Mouse (Mus musculus): Measurements from ENCODE around the gene Clptm1.

Clptm1 gene

DNA sequence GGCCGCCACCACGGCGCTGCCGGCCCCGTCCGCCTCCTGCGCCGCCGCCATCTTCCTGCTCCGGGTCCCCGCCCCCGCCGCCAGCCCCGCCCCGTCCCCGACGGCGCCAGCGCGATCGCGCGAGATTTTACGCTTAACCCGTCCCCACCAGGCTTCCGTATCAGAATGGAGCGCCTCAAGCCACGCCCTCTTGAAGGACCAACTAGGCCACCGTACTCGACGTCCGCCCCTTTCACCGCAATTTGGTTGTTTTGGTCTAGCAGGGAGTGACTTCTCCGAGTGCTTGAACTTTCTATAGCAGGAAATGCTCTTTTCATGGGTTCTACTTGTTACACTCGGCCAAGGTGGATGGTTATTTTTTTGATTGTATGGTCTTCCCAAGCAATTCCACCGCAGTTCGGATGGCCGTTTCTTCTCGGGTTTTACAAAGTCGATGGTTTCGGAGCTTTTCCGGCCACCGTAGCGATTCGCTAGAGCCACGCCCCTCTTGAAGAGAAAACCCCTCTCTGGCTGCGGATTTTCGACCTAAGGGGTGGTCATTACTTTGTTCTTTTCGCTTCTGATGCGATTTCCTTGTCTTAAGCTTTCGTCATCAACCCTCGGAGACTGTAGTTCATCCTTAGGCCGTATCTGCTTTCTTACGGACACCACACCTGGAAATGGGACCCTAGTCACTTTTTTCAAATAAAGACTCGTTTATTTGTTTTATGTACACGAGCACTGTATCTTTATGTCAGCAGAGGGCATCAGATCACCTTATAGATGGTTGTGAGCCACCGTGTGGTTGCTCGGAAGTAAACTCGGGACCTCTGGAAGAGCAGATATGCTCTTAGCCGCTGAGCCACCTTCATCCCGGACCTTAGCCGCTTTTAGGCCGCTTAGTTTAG is at the start of gene Clptm1:
Gene Clptm1 (minus strand): TSS at position 79 of the 887 bp plus-strand sequence.
- DNase-seq (ENCODE audit: low read depth) = peak; percentile 96

DNA sequence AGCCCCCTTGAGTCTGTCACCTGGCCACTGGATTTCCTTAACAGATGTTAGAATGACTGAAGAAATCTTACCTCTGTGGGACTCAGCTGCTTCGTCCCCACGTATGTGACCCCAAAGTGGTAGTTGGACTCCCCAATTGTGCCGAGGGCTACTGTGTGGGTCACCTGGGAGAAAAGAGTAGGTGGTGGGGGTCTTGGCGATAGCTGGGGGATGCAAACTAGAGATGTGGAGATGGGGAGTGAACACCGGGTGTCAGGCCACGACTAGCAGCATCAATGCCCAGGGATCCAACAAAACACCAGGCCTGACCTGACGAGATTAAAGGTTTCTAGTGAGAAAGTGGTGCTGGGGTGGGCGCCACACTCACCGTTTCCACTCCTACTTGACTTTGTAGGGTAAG is 48.8 kb upstream of the Clptm1 start:
- DNase-seq (ENCODE audit: low read depth) = no peak

DNA sequence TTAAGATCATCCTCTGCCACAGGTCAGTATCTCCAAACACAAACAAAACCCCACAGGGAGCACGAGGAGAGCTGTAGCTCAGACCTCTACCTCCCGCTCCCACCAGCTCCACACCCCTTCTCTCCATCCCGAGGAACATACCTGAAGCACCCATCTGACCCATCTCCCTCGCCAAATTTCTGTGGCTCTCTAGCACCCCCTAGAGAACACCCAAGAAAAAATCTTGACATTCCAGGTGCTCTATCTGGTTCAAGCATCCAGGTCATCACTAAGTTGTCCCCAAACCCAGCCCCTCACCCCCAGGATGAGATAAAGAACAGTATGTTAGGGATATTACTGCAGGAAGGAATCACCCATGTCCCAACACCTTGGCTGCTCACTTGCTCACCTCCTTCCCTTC is 48.4 kb upstream of the Clptm1 start:
- no peak for DNase-seq (ENCODE audit: low read depth)

DNA sequence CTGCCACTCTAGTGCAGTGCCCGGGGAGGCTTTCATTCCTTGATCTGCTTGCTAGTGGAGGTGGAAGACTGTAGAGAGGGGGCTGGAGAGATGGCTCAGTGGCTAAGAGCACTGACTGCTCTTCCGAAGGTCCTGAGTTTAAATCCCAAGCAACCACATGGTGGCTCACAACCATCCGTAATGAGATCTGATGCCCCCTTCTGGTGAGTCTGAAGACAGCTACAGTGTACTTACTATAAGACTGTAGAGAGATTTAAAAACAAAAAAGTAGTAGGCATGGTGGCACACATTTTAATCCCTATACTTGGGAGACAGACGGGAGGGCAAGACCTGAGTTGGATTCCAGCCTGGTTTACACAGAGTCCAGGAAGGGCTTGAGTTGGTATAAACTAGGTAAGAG is 47.6 kb upstream of the Clptm1 start:
- no peak for DNase-seq (ENCODE audit: low read depth)

DNA sequence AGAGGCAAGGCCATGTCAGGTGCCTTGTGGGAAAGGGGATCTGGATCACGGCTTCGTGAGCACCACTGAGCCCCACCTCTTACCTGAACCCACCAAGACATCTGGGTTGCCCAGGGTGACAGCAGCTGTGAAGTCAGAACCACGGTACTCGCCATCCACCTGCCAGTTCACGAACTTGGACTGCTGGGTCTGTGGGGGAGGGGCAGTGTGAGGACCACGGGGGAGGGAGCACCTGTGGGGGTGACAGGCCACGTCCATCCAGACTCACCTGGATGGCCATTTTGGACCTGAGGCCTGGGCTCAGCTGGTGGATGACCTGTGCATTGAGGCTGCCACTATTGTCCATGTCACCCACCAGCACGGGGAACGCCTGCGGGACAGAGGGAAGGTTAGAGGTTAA is 45.8 kb upstream of the Clptm1 start:
- DNase-seq (ENCODE audit: low read depth) = no peak

DNA sequence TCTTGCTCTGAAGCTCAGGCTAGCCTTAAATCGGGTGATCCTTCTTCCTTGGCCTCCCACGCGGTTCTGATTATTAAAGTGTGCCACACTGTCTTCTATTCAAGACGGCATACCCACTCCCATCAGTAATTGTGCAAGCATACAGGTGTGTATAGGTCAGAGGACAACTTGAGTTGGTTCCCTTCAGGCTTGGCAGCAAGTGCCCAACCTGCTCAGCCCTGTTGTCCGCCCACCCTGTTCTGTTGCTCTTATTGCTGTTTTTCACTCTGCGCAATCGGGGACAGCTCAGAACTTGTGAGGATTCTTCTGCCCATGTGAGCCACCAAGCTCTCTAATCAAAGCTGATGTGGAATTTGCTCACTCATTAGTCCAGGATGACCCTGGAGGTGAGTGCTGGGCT is 40.4 kb upstream of the Clptm1 start:
- no peak for DNase-seq (ENCODE audit: low read depth)

DNA sequence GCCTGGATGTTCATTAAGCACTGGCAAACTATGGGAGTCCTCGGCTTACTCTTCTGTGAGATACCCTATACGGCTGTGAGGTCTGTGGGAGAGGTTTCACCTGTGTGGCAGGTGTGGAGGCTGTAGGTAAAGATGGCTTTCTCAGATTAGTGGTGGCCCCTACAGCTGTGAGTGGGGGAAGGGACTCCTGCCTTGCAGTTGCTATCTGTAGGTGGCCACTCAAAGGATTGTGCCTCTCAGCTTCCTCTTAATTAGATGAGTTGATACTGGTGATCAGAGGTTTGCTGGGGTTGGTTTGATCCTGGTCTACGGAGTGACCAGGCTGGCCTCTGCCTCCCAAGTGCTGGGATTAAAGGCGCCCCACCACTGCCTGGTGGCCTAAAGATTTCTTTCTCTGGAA is 39.6 kb upstream of the Clptm1 start:
- no peak for DNase-seq (ENCODE audit: low read depth)

DNA sequence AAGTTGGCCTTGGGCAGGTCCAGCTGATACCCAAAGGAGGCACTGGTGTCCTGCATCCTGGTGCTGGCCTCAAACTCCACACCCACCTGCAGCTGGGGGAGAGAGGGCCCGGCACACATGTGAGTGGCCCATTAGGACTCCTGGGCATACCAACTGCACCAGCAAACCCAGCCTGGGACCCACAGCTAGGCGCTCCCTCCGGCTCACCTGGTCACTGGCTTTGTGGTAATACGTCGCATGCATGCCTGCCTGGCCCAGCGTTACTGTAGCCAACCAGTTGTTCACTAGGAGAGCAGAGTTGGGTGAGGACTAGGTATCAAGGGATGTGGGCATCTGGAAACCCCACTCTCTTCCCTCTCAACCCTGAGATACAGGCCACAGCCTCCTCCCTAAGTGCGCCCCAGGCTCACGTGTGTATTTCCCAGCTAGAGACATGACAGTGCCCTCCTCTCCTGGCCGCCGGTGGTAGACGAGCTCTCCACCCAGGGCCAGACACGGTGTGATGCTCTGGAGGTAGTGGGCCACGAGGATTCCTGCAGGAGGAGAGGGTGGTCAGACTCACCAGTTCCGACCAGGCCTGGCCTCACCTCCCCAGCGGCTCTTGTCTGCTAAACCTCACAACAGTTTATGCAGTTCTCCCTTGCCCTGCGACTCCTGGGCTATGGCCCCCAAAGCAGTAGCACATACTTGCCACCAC is 38.2 kb upstream of the Clptm1 start:
- DNase-seq (ENCODE audit: low read depth) = no peak

DNA sequence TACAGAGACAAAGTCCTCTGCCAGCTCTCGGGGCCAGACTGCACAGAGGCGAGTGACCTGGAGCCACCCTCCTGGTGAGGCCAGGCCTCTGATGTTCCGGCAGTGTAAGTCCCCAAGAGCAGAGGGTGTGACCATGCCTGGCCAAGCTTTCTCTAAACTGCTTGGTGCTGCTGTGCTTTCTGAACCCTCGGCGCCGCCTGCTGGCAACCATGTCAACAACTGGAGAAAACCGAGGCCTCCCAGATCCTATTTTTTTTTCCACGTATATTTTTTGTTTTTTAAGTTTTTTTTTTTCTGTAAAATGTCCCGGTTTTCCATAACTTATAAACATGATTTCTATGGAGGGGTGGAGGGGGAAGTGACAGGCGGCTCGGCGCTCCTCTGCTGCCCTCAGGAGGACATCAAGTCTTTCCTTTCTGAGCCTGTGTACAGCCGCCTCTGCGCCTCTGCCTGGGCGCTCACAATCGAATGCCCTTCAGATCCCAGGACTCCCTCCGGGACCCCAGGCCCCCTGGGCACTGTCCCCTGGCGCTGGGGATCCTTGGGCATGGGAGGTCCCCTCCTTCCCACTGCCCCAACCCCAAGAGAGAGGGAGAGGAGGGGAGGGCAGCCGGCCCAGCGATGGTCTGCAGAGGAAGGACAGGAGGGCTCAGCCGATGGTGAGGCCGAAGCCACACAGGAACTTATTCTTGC is 36.4 kb upstream of the Clptm1 start:
- no peak for DNase-seq (ENCODE audit: low read depth)

DNA sequence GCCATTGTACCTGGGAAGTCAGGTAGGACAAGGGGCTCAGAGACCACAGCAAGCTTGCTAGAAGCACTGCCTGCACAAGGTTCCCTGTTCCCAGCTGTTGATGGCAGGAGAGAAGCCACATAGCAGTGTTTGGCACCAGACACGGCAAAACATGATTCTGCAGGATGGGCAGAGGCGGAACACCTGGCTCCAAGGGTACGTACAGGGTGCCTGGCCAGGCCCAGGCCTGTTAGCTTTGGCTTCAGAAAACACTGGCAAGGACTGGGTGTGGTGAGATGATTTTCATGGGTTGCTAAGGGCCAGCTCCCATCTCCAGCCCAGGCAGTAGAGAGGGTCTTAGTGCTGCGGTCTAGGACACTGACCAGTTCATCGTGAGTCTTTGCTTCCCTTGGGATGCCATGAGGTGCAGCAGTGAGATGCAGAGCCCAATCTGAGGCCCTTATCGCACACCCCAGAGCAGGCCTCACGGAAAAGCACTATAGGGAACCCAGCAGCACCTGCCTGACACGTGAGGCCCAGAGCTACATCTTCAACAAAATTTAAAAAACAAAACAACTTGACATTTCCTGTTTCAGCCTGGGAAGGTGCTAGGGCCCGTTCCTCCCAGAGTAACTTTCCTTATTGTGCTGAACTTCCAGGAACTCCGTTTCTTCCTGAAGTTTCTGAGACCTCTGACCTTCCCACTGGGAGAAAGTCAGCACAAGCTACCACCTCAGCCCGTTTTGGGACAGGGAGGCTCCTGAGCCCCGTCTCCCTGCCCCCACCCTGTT is 35.7 kb upstream of the Clptm1 start:
- DNase-seq (ENCODE audit: low read depth) = no peak

DNA sequence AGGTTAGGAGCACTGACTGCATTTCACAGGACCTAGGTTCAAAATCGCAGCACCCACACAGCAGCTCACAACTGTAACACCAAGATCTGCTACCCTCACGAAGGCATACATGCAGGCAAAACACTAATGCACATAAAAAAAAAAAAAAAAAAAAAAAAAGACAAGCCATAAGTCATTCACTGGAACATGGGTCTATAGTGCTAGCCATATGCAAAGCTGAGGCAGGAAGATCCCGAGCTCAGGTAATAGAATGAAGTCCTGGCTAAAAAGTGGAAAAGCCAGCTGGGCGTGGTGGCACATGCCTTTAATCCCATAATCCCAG is 35.0 kb upstream of the Clptm1 start:
- DNase-seq (ENCODE audit: low read depth) = no peak

DNA sequence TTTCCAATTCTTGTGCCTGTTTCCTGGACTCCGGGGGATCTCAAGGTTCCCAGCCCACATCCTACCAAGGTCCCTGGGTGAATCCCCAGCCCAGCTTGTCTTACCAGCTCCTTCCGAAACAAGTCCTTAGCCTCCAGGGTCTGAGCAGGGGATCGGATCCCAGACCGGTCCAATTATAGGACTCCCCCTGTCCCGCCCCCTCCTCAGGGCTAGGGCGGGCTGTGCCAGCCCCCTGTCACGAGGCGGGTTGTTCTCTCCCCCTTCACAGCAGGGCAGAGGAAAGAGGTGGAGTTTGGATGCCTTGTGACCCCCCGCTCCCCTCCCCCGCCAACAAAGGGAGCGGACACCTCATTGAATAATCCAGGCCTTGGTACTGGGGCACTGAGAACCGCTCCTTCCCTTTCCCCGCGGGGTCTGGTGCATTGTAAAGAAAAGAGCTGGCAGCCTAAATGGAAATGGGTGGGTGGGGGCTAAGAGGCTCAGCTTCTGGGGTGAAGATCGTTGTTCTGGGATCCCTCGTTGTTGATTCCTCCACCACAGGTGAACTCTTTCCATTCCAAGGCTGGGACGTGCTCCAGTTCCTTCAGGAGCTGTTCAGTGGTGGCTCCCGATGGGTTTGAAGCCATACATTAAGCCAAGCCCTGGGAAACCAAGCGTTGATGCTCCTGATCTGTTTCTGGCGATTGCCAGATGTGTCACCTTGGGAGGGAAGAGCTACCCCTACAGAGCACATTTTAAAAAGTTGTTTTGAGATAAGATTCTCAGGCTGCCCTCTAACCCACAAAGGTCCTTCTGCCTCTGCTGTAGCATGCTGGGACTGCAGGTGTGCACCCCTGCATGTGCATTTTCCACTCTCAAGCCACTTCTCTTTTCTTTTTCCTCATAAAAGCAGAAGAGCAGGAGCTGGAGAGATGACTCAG is 34.3 kb upstream of the Clptm1 start, which contains the start of gene Apoe:
Gene Apoe (minus strand): TSS at position 282 of the 920 bp plus-strand sequence.
- no peak for DNase-seq (ENCODE audit: low read depth)

DNA sequence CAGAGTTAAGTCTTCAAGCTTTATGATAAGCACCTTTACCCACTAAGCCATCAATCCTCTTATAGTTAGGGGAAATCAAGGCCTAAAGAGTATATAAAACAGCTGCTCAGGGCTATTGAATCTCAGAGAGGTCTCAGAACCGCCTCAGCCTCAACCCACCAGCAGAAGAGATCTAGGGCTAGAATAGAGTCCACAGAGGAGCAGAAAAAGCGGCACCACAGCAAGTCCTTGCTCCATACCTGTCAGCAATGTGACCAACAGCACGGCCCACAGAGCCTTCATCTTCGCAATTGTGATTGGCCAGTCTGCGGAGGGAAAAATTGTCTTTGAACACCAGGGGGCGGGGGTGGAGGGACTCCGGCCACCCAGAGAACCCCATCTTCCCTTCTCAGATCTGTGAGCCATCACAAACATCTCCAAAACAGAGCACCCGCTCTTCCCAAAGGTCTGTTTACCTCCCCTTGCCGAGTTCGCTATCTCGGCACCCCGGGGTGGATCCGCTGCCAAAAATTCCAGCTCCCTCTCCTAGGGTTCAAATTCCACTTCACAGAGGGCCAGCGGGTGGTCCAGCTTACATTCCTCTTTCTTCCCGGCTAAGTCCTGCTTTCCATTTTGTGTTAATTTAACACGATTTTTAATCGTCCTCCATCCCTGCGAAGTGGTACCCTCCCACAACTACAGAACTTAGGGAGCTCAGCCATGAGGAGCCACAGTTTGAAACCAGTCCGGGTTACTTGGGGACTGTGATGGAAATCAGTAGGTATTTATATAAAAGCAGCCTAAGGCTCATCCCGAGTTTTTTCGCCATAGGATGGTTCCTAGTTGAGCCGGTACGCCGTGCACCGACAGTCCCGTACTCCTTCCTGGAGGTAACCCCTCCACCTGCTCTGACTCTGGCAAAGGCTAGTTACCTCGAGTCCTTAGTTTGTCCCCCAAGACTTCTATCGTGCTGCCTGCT is 33.4 kb upstream of the Clptm1 start:
- no peak for DNase-seq (ENCODE audit: low read depth)

DNA sequence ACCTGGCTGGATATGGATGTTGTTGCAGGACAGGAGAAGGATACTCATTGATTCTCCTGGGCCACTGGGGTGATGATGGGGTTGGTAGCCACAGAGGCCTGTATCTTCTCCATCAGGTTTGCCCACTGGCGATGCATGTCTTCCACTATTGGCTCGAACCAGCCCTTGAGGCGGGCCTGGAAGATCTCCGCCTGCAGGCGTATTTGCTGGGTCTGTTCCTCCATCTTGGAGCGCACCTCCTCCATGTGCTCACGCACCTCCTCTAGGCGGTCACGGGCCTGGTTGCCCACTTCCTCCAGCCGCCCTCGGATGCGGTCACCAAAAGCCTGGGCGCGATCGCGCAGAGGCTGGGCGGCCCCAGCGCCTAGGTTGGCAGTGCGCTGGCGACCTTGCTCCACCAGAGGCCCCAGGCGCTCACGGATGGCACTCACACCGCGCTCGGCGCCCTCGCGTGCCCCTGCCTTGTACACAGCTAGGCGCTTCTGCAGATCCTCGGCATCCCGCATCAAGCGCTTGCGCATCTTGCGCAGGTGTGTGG is 31.6 kb upstream of the Clptm1 start:
- no peak for DNase-seq (ENCODE audit: low read depth)

DNA sequence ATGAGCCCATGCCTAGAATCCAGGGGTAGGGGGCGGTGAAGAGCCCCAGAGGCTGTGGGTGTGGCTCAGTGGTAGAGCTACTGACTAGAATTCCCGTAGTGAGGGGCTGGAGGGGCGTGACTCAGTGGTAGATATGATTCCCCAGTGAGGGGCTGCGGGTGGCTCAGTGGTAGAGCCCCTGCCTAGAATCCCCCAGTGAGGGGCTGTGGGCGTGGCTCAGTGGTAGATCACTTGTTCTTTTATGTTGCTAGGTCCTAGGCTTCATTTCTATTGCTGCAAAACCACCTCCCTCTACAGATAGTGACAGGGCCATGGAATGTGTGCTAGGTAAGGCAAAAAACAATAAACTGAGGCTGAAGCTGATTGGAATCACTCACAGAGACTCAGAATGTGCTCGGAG is 31.0 kb upstream of the Clptm1 start:
- no peak for DNase-seq (ENCODE audit: low read depth)

DNA sequence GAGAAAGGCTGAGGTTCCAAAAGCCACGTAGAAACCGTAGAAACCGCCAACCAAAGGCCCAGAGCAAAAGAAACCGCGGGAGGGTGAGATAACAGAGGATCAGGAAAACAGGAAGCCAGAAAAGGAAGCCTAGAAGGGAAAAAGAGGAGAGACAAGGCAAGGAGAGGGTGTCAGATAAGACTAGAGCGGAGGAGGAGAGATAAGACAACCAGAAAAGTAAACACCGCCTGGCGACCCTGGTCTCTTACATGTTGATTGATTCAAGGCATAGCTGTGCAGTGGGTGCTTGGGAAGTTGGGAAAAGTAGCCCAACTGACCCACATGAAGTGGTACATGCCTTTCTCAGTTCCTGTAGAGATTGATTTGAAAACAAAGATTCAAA is 30.4 kb upstream of the Clptm1 start:
- DNase-seq (ENCODE audit: low read depth) = no peak

DNA sequence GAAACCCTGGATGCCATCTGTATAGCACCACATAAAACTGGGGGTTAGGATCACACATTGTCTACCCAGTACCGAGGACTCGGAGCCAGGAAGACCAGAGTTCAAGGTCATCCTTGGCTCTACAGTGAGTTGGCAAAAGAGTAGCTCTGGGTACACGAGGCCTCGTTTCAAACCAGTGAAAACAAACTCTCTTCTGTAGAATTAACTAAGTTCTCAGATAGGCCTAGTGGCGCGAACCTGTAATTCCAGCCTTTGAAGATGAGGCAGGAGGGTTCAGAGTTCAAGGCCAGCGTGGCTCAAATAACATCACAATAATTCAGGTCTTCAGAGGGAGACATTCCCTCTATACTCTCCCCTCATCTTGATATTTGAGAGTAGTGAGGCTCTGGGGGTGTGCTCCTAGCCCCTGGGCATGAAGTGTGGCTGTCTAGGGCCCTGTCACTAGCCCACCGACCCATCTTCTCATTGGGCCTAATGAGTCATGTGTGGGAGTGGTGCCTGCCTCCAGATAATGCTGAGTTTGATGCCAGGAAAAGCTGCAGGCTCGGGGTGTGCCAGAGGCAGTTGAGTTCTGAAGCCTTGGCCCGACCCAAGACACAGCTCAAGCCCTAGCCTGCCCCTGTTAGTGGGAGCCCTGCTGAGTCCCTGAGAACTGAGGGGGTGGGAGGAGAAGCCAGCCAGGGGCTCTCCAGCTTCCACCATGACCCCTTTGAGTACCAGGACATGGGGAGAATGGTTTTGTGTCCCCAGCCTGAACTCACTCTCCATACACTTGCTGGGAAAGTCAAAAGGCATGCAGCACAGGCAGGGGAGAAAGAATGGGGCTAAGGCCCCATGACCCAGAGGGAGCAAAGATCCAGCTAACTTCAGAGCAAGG is 29.7 kb upstream of the Clptm1 start:
- no peak for DNase-seq (ENCODE audit: low read depth)

DNA sequence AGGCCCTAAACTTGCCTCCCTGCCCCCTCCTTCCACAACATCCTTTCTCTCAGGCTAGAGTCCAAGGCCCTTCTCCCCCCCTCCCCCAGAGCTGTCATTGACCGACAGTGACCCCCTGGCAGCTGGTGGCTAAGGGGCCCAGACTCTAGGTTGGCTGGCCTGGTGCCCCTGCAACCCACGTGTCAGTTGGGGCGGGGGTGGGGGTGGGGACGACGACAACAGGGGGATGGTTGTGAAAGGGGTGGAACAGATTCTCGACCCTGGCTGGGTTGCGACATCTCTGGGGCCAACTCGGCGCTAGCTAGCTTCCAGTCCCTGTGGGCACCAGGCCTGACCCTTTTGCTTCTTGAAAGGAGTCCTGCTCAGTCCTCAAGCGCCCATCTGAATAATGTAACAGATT is 28.6 kb upstream of the Clptm1 start:
- no peak for DNase-seq (ENCODE audit: low read depth)

All from c-Kit-positive CD71-negative TER-119-negative erythroid progenitor cells, embryonic 14.5 days (primary cell).